Mouse (Mus musculus): ENCODE data around the gene Tnni1. TPM values are rescaled to one million over a fixed set of nuclear protein-coding genes. Genes with fewer than 3 reads are reported as not detected.

The Tnni1 gene
- not detected in 2 replicates for total RNA-seq (2021)
- long read RNA-seq = 0 reads

- no peak for DNase-seq
These were observed at the start of gene Tnni1 for GRCm38 (mm10) chr1:135778780-135779535. Tnni1 (plus strand) TSS chr1:135779434.

- no peak for DNase-seq
These were observed 49.4 kb upstream of the Tnni1 start for GRCm38 (mm10) chr1:135729821-135730220.

- DNase-seq = no peak
These were observed 48.9 kb upstream of the Tnni1 start for GRCm38 (mm10) chr1:135730296-135730695.

- no peak for DNase-seq
These were observed 47.8 kb upstream of the Tnni1 start for GRCm38 (mm10) chr1:135731393-135731792.

- DNase-seq = no peak
These were observed 47.1 kb upstream of the Tnni1 start for GRCm38 (mm10) chr1:135731897-135732684.

GRCm38 (mm10) chr1:135734225-135734937 lies 44.9 kb upstream of the Tnni1 start:
- DNase-seq = no peak

- no peak for DNase-seq
These were observed 43.8 kb upstream of the Tnni1 start for GRCm38 (mm10) chr1:135735460-135735859.

- DNase-seq = no peak
These were observed 34.2 kb upstream of the Tnni1 start for GRCm38 (mm10) chr1:135744987-135745386.

GRCm38 (mm10) chr1:135746248-135746647 lies 33.0 kb upstream of the Tnni1 start:
- no peak for DNase-seq

GRCm38 (mm10) chr1:135752737-135753348 lies 26.4 kb upstream of the Tnni1 start:
- DNase-seq = peak; percentile 88

- DNase-seq = no peak
These were observed 23.9 kb upstream of the Tnni1 start for GRCm38 (mm10) chr1:135755287-135755686.

GRCm38 (mm10) chr1:135755913-135756312 lies 23.3 kb upstream of the Tnni1 start:
- DNase-seq = no peak

GRCm38 (mm10) chr1:135757287-135757686 lies 21.9 kb upstream of the Tnni1 start:
- DNase-seq = no peak

GRCm38 (mm10) chr1:135759685-135760084 lies 19.5 kb upstream of the Tnni1 start:
- DNase-seq = no peak

- no peak for DNase-seq
These were observed 19.0 kb upstream of the Tnni1 start for GRCm38 (mm10) chr1:135760216-135760615.

GRCm38 (mm10) chr1:135761728-135762127 lies 17.5 kb upstream of the Tnni1 start:
- no peak for DNase-seq

GRCm38 (mm10) chr1:135763503-135764205 lies 15.6 kb upstream of the Tnni1 start:
- DNase-seq = no peak

GRCm38 (mm10) chr1:135764206-135764528 lies 15.1 kb upstream of the Tnni1 start:
- DNase-seq = no peak

- DNase-seq = peak; percentile 83
These were observed 13.3 kb upstream of the Tnni1 start, which contains the start of gene Phlda3 for GRCm38 (mm10) chr1:135765645-135766591. Phlda3 (plus strand) TSS chr1:135766119.

GRCm38 (mm10) chr1:135766592-135767306 lies 12.5 kb upstream of the Tnni1 start:
- DNase-seq = no peak

All from adrenal gland, postnatal 25 days (tissue).